Mouse (Mus musculus) MEL (cell line): Measurements from ENCODE around the gene Ano5. TPM values are rescaled to one million over a fixed set of nuclear protein-coding genes. Genes with fewer than 3 reads are reported as not detected.

Experiments used
- DNase-seq: peaks from one replicate; pipeline ENCODE4 v3.0.0; 2011; ENCODE audit warnings: low read depth, low spot score
- H3K27ac ChIP-seq: 2 replicates; pipeline ENCODE4 v1.5.1; 2012; ENCODE audit warnings: low read depth, mild to moderate bottlenecking, control low read depth, low read length, moderate library complexity; ENCODE audit not compliant: control insufficient read depth
- H3K27me3 ChIP-seq, 2 experiments: fragments of 150-350 bp in 1 of 2; sonication (generic) in 1 of 2; 2 replicates each; pipeline ENCODE4 v1.6.1; 2012; ENCODE audit warnings: low read length in 2 of 2, mild to moderate bottlenecking in 2 of 2, improper control_type of control experiment in 1 of 2, moderate library complexity in 1 of 2; ENCODE audit not compliant: insufficient read depth in 2 of 2, control insufficient read depth in 1 of 2
- H3K36me3 ChIP-seq, 2 experiments: 2 replicates each; pipeline ENCODE4 v1.6.1; 2012 to 2014; ENCODE audit warnings: low read length in 2 of 2, improper control_type of control experiment in 1 of 2, inconsistent platforms in 1 of 2, mild to moderate bottlenecking in 1 of 2; ENCODE audit not compliant: insufficient read depth in 2 of 2, control insufficient read depth in 1 of 2
- H3K4me1 ChIP-seq, 2 experiments: fragments of 150-350 bp in 1 of 2; sonication (generic) in 1 of 2; 2 replicates each; pipeline ENCODE4 v1.6.1; 2012; ENCODE audit warnings: low read length in 2 of 2, improper control_type of control experiment in 1 of 2, mild to moderate bottlenecking in 1 of 2; ENCODE audit not compliant: insufficient read depth in 2 of 2, control insufficient read depth in 1 of 2
- H3K4me3 ChIP-seq, 2 experiments: fragments of 150-350 bp in 1 of 2; sonication (generic) in 1 of 2; 2 replicates each; pipeline ENCODE4 v1.5.1; 2012; ENCODE audit warnings: low read depth in 2 of 2, low read length in 2 of 2, mild to moderate bottlenecking in 2 of 2, moderate library complexity in 2 of 2, control low read depth in 1 of 2, improper control_type of control experiment in 1 of 2; ENCODE audit not compliant: control insufficient read depth in 1 of 2, insufficient read depth in 1 of 2
- H3K79me2 ChIP-seq: 2 replicates; pipeline ENCODE4 v1.6.1; 2012; ENCODE audit warnings: mild to moderate bottlenecking, low read length, moderate library complexity; ENCODE audit not compliant: control insufficient read depth, poor library complexity, insufficient read depth
- H3K9ac ChIP-seq: 2 replicates; pipeline ENCODE4 v1.6.1; 2012; ENCODE audit warnings: low read depth, mild to moderate bottlenecking, control low read depth, low read length, moderate library complexity; ENCODE audit not compliant: control insufficient read depth, poor library complexity, severe bottlenecking
- H3K9me3 ChIP-seq: fragments of 150-350 bp; sonication (generic); replicated peaks from 2 replicates; pipeline ENCODE4 v1.6.1; 2012; ENCODE audit warnings: mild to moderate bottlenecking, low read length, improper control_type of control experiment, moderate library complexity; ENCODE audit not compliant: insufficient read depth
- E2F4 ChIP-seq: IDR thresholded peaks from 2 replicates; pipeline ENCODE4 v1.6.1; 2011; ENCODE audit warnings: low read depth, low read length, improper control_type of control experiment, borderline replicate concordance
- ELF1 ChIP-seq: IDR thresholded peaks from 2 replicates; pipeline ENCODE4 v1.6.1; 2014; ENCODE audit warnings: low read depth, mild to moderate bottlenecking, inconsistent platforms, low read length, improper control_type of control experiment, moderate library complexity
- EP300 ChIP-seq, 2 experiments: IDR thresholded peaks; 2 replicates each; pipeline ENCODE4 v1.6.1; 2011; ENCODE audit warnings: improper control_type of control experiment in 2 of 2, low read length in 2 of 2, low read depth in 1 of 2, mild to moderate bottlenecking in 1 of 2
- ETS1 ChIP-seq: IDR thresholded peaks from 2 replicates; pipeline ENCODE4 v1.6.1; 2012; ENCODE audit warnings: low read depth, mild to moderate bottlenecking, inconsistent platforms, low read length, improper control_type of control experiment, moderate library complexity
- GABPA ChIP-seq: IDR thresholded peaks from 2 replicates; pipeline ENCODE4 v1.6.1; 2012; ENCODE audit warnings: low read depth, mild to moderate bottlenecking, inconsistent platforms, low read length, improper control_type of control experiment, moderate library complexity
- GATA1 ChIP-seq: IDR thresholded peaks from 2 replicates; pipeline ENCODE4 v1.6.1; 2011; ENCODE audit warnings: low read depth, low read length, improper control_type of control experiment
- JUND ChIP-seq: IDR thresholded peaks from 2 replicates; pipeline ENCODE4 v1.6.1; 2011; ENCODE audit warnings: low read depth, mild to moderate bottlenecking, improper control_type of control experiment, low read length
- KAT2A ChIP-seq: conservative IDR thresholded peaks from 2 replicates; pipeline ENCODE4 v1.6.1; 2012; ENCODE audit warnings: low read depth, low read length, improper control_type of control experiment, inconsistent platforms
- MAX ChIP-seq: IDR thresholded peaks from 2 replicates; pipeline ENCODE4 v1.6.1; 2011; ENCODE audit warnings: low read length, improper control_type of control experiment
- MAZ ChIP-seq: IDR thresholded peaks from 2 replicates; pipeline ENCODE4 v1.6.1; 2012; ENCODE audit warnings: low read depth, mild to moderate bottlenecking, inconsistent platforms, low read length, improper control_type of control experiment
- MXI1 ChIP-seq: IDR thresholded peaks from 2 replicates; pipeline ENCODE4 v1.6.1; 2011; ENCODE audit warnings: mild to moderate bottlenecking, low read depth, low read length, improper control_type of control experiment
- MYC ChIP-seq: IDR thresholded peaks from 2 replicates; pipeline ENCODE4 v1.6.1; 2011; ENCODE audit warnings: low read depth, mild to moderate bottlenecking, low read length, improper control_type of control experiment, moderate library complexity
- NELFE ChIP-seq: IDR thresholded peaks from 2 replicates; pipeline ENCODE4 v1.6.1; 2011; ENCODE audit warnings: low read depth, low read length, improper control_type of control experiment
- NRF1 ChIP-seq: IDR thresholded peaks from 2 replicates; pipeline ENCODE4 v1.6.1; 2014; ENCODE audit warnings: low read depth, mild to moderate bottlenecking, inconsistent platforms, low read length, improper control_type of control experiment, moderate library complexity; ENCODE audit not compliant: poor library complexity, insufficient read depth, severe bottlenecking
- POLR2A ChIP-seq, 2 experiments: IDR thresholded peaks; 2 replicates each; pipeline ENCODE4 v1.6.1; 2011 to 2012; ENCODE audit warnings: low read length in 2 of 2, mild to moderate bottlenecking in 2 of 2, control low read depth in 1 of 2, improper control_type of control experiment in 1 of 2, low read depth in 1 of 2, moderate library complexity in 1 of 2; ENCODE audit not compliant: control insufficient read depth in 1 of 2, insufficient read depth in 1 of 2, poor library complexity in 1 of 2
- POLR2AphosphoS2 ChIP-seq: IDR thresholded peaks from 2 replicates; pipeline ENCODE4 v1.6.1; 2011; ENCODE audit warnings: low read length, improper control_type of control experiment
- RCOR1 ChIP-seq: IDR thresholded peaks from 2 replicates; pipeline ENCODE4 v1.6.1; 2012; ENCODE audit warnings: low read depth, mild to moderate bottlenecking, inconsistent platforms, low read length, improper control_type of control experiment
- SMC3 ChIP-seq: IDR thresholded peaks from 2 replicates; pipeline ENCODE4 v1.6.1; 2011; ENCODE audit warnings: low read depth, low read length, improper control_type of control experiment
- TAL1 ChIP-seq: IDR thresholded peaks from 2 replicates; pipeline ENCODE4 v1.6.1; 2012; ENCODE audit warnings: mild to moderate bottlenecking, inconsistent platforms, low read length, moderate library complexity, mixed read lengths
- TBP ChIP-seq: IDR thresholded peaks from 2 replicates; pipeline ENCODE4 v1.8.0; 2011; ENCODE audit warnings: low read depth, low read length, improper control_type of control experiment
- TCF12 ChIP-seq: IDR thresholded peaks from 2 replicates; pipeline ENCODE4 v1.6.1; 2014; ENCODE audit warnings: low read depth, mild to moderate bottlenecking, inconsistent platforms, low read length, improper control_type of control experiment, moderate library complexity
- UBTF ChIP-seq: IDR thresholded peaks from 2 replicates; pipeline ENCODE4 v1.6.1; 2012; ENCODE audit warnings: low read depth, mild to moderate bottlenecking, inconsistent platforms, low read length, improper control_type of control experiment, moderate library complexity, borderline replicate concordance; ENCODE audit not compliant: insufficient read depth
- USF1 ChIP-seq: IDR thresholded peaks from 2 replicates; pipeline ENCODE4 v1.6.1; 2014; ENCODE audit warnings: low read depth, mild to moderate bottlenecking, inconsistent platforms, low read length, improper control_type of control experiment, moderate library complexity
- USF2 ChIP-seq, 2 experiments: IDR thresholded peaks; 2 replicates each; pipeline ENCODE4 v1.6.1; 2011 to 2012; ENCODE audit warnings: improper control_type of control experiment in 2 of 2, low read length in 2 of 2, borderline replicate concordance in 1 of 2, inconsistent platforms in 1 of 2, low read depth in 1 of 2, mild to moderate bottlenecking in 1 of 2; ENCODE audit not compliant: insufficient read depth in 1 of 2
- ZC3H11A ChIP-seq: IDR thresholded peaks from 2 replicates; pipeline ENCODE4 v1.6.1; 2012; ENCODE audit warnings: low read depth, mild to moderate bottlenecking, inconsistent platforms, low read length, improper control_type of control experiment
- ZNF384 ChIP-seq: IDR thresholded peaks from 2 replicates; pipeline ENCODE4 v1.6.1; 2012; ENCODE audit warnings: low read depth, mild to moderate bottlenecking, inconsistent platforms, low read length, improper control_type of control experiment
- polyA plus RNA-seq, 2 experiments: library from polyadenylated mRNA; stranded (reverse) in 1 of 2; unstranded in 1 of 2; fragments of >175 nt in 1 of 2; fragments of >200 nt in 1 of 2; gene quantifications; 2 replicates each; pipeline versions ENCODE4 v1.2.1 to v1.2.4; 2012; ENCODE audit warnings: low replicate concordance in 2 of 2, low read depth in 1 of 2; ENCODE audit not compliant: insufficient read length in 2 of 2, insufficient read depth in 1 of 2, missing spikeins in 1 of 2
- total RNA-seq: library from RNA; depleted of rRNA; stranded (reverse); fragments of 300-350 nt; gene quantifications from 2 replicates; pipeline ENCODE4 v1.2.3, GENCODE M21; 2012

Gene Ano5
- total and polyA plus RNA-seq, 3 experiments: not detected

GRCm38 (mm10) chr7:51600021-51600420 lies 89.2 kb downstream of the Ano5 start:
- Histone ChIP-seq H3K9me3 (peaks cover 3% of the 10 kb centered on the region; the same call in 1 of the 2 replicates), H3K27me3 (no peaks in the 10 kb centered on the region), H3K4me3 (no peak overlapping the region), H3K27ac (no peak overlapping the region), H3K36me3 (no peaks in the 10 kb centered on the region), H3K4me1 (no peaks in the 10 kb centered on the region), H3K9ac (no peak overlapping the region), H3K79me2 (no peaks in the 10 kb centered on the region)
- DNase-seq: no peak
- TF ChIP-seq USF2 (IDR thresholded peaks at IDR 0.05; ENCODE audit: borderline replicate concordance in 1 of 2, insufficient read depth in 1 of 2, low read depth in 1 of 2, low read length in 2 of 2) (no peak), RCOR1 (no peak), ZNF384 (no peak), MAZ (no peak), NELFE (no peak), SMC3 (no peak), EP300 (IDR thresholded peaks at IDR 0.05; ENCODE audit: low read depth in 1 of 2, low read length in 2 of 2) (no peak), ZC3H11A (no peak), TCF12 (no peak), UBTF (no peak), MAX (no peak), TBP (no peak), GABPA (no peak), KAT2A (no peak)

- no peak overlapping the region for H3K9ac ChIP-seq
- TF ChIP-seq SMC3 (no peak), NRF1 (no peak), ETS1 (no peak), MYC (no peak), NELFE (no peak), MXI1 (no peak), TBP (no peak), TAL1 (no peak), UBTF (no peak), E2F4 (no peak), GATA1 (no peak), USF2 (IDR thresholded peaks at IDR 0.05; ENCODE audit: borderline replicate concordance in 1 of 2, insufficient read depth in 1 of 2, low read depth in 1 of 2, low read length in 2 of 2) (no peak), USF1 (no peak), GABPA (no peak), JUND (no peak), POLR2AphosphoS2 (no peak), POLR2A (IDR thresholded peaks at IDR 0.05; ENCODE audit: control insufficient read depth in 1 of 2, insufficient read depth in 1 of 2, low read depth in 1 of 2, low read length in 2 of 2, poor library complexity in 1 of 2) (no peak), TCF12 (no peak), ELF1 (no peak)
- TF ChIP-seq, all 39 proteins: peak for 0
- H3K79me2 ChIP-seq: no peaks in the 10 kb centered on the region
- H3K36me3 ChIP-seq: no peaks in the 10 kb centered on the region
- no peaks in the 10 kb centered on the region for H3K9me3 ChIP-seq
- H3K4me1 ChIP-seq: no peaks in the 10 kb centered on the region
- H3K27ac ChIP-seq: no peak overlapping the region
- DNase-seq: no peak
- H3K4me3 ChIP-seq: no peak overlapping the region
- H3K27me3 ChIP-seq: no peaks in the 10 kb centered on the region
Measured at GRCm38 (mm10) chr7:51603741-51604140, 92.9 kb downstream of the Ano5 start.
